Mouse (Mus musculus) heart, adult 10 weeks (tissue): Measurements from ENCODE around the gene Ebp. TPM values are rescaled to one million over a fixed set of nuclear protein-coding genes. Genes with fewer than 3 reads are reported as not detected.

Source experiments
- polyA plus RNA-seq: library from polyadenylated mRNA; stranded (reverse); fragments of 350-450 nt; fragmentation: Illumina TruSeq; extraction: RNeasy Lipid Tissue Mini Kit (QIAGEN cat#74804); gene quantifications from one replicate; pipeline ENCODE4 v1.2.3, GENCODE M21; 2014; ENCODE audit warnings: low read depth, low replicate concordance

Ebp gene
- 18.6 TPM for polyA plus RNA-seq

GRCm38 (mm10) chrX:8193419-8193723, at the start of gene Ebp:
Ebp (minus strand) TSS chrX:8193512.

GRCm38 (mm10) chrX:8206015-8206693, 12.8 kb upstream of the Ebp start, which contains the start of gene Porcn:
Porcn (minus strand) TSS chrX:8206525.

GRCm38 (mm10) chrX:8175504-8176385, 17.6 kb downstream of the Ebp start, which contains the start of gene Tbc1d25:
Tbc1d25 (minus strand) TSS chrX:8176181.

GRCm38 (mm10) chrX:8145153-8145991, 47.9 kb downstream of the Ebp start, which contains the start of gene Rbm3:
Rbm3 (minus strand) TSS chrX:8145880.

Other genes with a start within 250 kb of the Ebp start
- gene Hdac6, start 245.6 kb downstream of the Ebp start, polyA plus RNA-seq = 12.4 TPM
- gene Gata1, start 215.4 kb downstream of the Ebp start, polyA plus RNA-seq = not detected
- not detected for gene Glod5, start 175.0 kb downstream of the Ebp start, polyA plus RNA-seq
- 4.6 TPM for gene Suv39h1, start 118.8 kb downstream of the Ebp start, polyA plus RNA-seq
- 1.2 TPM for gene Was, start 103.0 kb downstream of the Ebp start, polyA plus RNA-seq
- 40.6 TPM for gene Wdr13, start 60.6 kb downstream of the Ebp start, polyA plus RNA-seq
- gene Rbm3, start 47.6 kb downstream of the Ebp start, polyA plus RNA-seq = 112 TPM
- gene Tbc1d25, start 17.3 kb downstream of the Ebp start, polyA plus RNA-seq = 3.8 TPM
- 4.7 TPM for gene Porcn, start 13.0 kb upstream of the Ebp start, polyA plus RNA-seq
- gene Ftsj1, start 58.9 kb upstream of the Ebp start, polyA plus RNA-seq = 12.9 TPM
- not detected for gene Slc38a5, start 77.6 kb upstream of the Ebp start, polyA plus RNA-seq
- not detected for gene Ssxb10, start 133.9 kb upstream of the Ebp start, polyA plus RNA-seq
- gene Ssxb9, start 173.5 kb upstream of the Ebp start, polyA plus RNA-seq = not detected
- not detected for gene Ssxb1, start 219.8 kb upstream of the Ebp start, polyA plus RNA-seq